Mouse (Mus musculus): ENCODE data around the gene Apoa1. TPM values are rescaled to one million over a fixed set of nuclear protein-coding genes. Genes with fewer than 3 reads are reported as not detected.

Gene Apoa1
- polyA plus RNA-seq, 1 experiment from 2014 or later: 67.5 TPM

GRCm38 (mm10) chr9:46270782-46271181, 42.4 kb downstream of the Apoa1 start:
- WGBS: 96% methylated on average over 4 of the region's 4 CpGs

GRCm38 (mm10) chr9:46272070-46272469, 43.7 kb downstream of the Apoa1 start:
- Histone ChIP-seq H3K4me2 (peak overlapping the region; percentile 83; the same call in 1 of the 2 replicates), H3K36me3 (peaks cover 29% of the 10 kb centered on the region), H3K27ac (no peak overlapping the region), H3K27me3 (peaks cover 26% of the 10 kb centered on the region), H3K9me3 (replicated peaks) (no peaks in the 10 kb centered on the region), H3K4me3 (replicated peaks) (peak overlapping the region; percentile 69; the same call in 1 of the 2 replicates), H3K9ac (no peak overlapping the region), H3K4me1 (peaks cover 29% of the 10 kb centered on the region)
- ATAC-seq (replicated peaks; ENCODE audit: low FRiP score): no peak
- 82% methylated on average over 9 of the region's 9 CpGs for WGBS

More at GRCm38 (mm10) chr9:46270782-46271181, 42.4 kb downstream of the Apoa1 start:
- Histone ChIP-seq H3K4me3 (replicated peaks) (no peak overlapping the region), H3K27me3 (peaks cover 26% of the 10 kb centered on the region), H3K27ac (no peak overlapping the region), H3K4me1 (peaks cover 29% of the 10 kb centered on the region), H3K9ac (no peak overlapping the region), H3K9me3 (replicated peaks) (no peaks in the 10 kb centered on the region), H3K4me2 (no peak overlapping the region), H3K36me3 (peaks cover 16% of the 10 kb centered on the region)
- ATAC-seq (replicated peaks; ENCODE audit: low FRiP score): no peak

GRCm38 (mm10) chr9:46272677-46273454, 44.5 kb downstream of the Apoa1 start, which contains the start of gene Zpr1:
TSS of gene Zpr1 (plus strand) at chr9:46273064.
- Histone ChIP-seq H3K9ac (peak within 1 kb of the TSS; percentile 67), H3K9me3 (replicated peaks) (no peaks in the 10 kb centered on the region), H3K4me1 (peaks cover 29% of the 10 kb centered on the region), H3K27ac (peak within 1 kb of the TSS; percentile 76), H3K36me3 (peaks cover 37% of the 10 kb centered on the region), H3K4me3 (replicated peaks) (peak within 1 kb of the TSS; percentile 69), H3K27me3 (peaks cover 26% of the 10 kb centered on the region), H3K4me2 (peak within 1 kb of the TSS; percentile 83)
- WGBS: 6% methylated on average over 45 of the region's 45 CpGs
- ATAC-seq (replicated peaks; ENCODE audit: low FRiP score): peak; percentile 92

GRCm38 (mm10) chr9:46274494-46274893, 46.1 kb downstream of the Apoa1 start:
- WGBS: 72% methylated on average over 9 of the region's 9 CpGs
- Histone ChIP-seq H3K9me3 (replicated peaks) (no peaks in the 10 kb centered on the region), H3K27ac (no peak overlapping the region), H3K36me3 (peaks cover 51% of the 10 kb centered on the region), H3K27me3 (peaks cover 21% of the 10 kb centered on the region), H3K9ac (0 out of 2 replicates have a peak overlapping the region, but pooled peaks have one; percentile 67), H3K4me3 (replicated peaks) (0 out of 2 replicates have a peak overlapping the region, but pooled peaks have one; percentile 69), H3K4me2 (0 out of 2 replicates have a peak overlapping the region, but pooled peaks have one; percentile 83), H3K4me1 (peaks cover 29% of the 10 kb centered on the region)
- ATAC-seq (replicated peaks; ENCODE audit: low FRiP score): no peak

Other genes with a start within 250 kb of the Apoa1 start
- gene Pafah1b2, start 215.9 kb upstream of the Apoa1 start, polyA plus RNA-seq (2015; fragmentation: Nextera tagmentation; extraction: Ambion mirVana): 162 and 170 TPM in 2 replicates
- gene Sik3, start 215.8 kb upstream of the Apoa1 start, polyA plus RNA-seq (2015; fragmentation: Nextera tagmentation; extraction: Ambion mirVana): 9.9 and 10.2 TPM in 2 replicates
- 0.93 TPM in 1 of 2 replicates, not detected in the other for gene Apoc3, start 7.1 kb downstream of the Apoa1 start, polyA plus RNA-seq (2015; fragmentation: Nextera tagmentation; extraction: Ambion mirVana)
- gene Apoa4, start 12.1 kb downstream of the Apoa1 start, polyA plus RNA-seq (2015; fragmentation: Nextera tagmentation; extraction: Ambion mirVana): not detected in 2 replicates
- gene Apoa5, start 40.1 kb downstream of the Apoa1 start, polyA plus RNA-seq (2015; fragmentation: Nextera tagmentation; extraction: Ambion mirVana): not detected in 2 replicates
- 58.9 and 61.0 TPM in 2 replicates for gene Zpr1, start 44.5 kb downstream of the Apoa1 start, polyA plus RNA-seq (2015; fragmentation: Nextera tagmentation; extraction: Ambion mirVana)
- gene Bud13, start 54.4 kb downstream of the Apoa1 start, polyA plus RNA-seq (2015; fragmentation: Nextera tagmentation; extraction: Ambion mirVana): 25.9 and 26.7 TPM in 2 replicates
- gene 4931429L15Rik, start 91.4 kb downstream of the Apoa1 start, polyA plus RNA-seq (2015; fragmentation: Nextera tagmentation; extraction: Ambion mirVana): not detected in 2 replicates

Measured in kidney, embryonic 15.5 days (tissue).